Mouse (Mus musculus) neutrophil, adult 5-6 weeks (primary cell): Measurements from ENCODE around the gene Cdk12. TPM values are rescaled to one million over a fixed set of nuclear protein-coding genes. Genes with fewer than 3 reads are reported as not detected.
"Not testable (repeated sequence)": the region's sequence is repeated elsewhere in the genome, so short reads cannot be mapped to it uniquely, and the experiment has no call there.

ENCODE experiments used
- ATAC-seq: fragments of 151-379, 151-347 bp; 2 replicates; pipeline ENCODE4 v1.8.0; 2017; ENCODE audit warnings: mild to moderate bottlenecking, moderate TSS enrichment; ENCODE audit not compliant: insufficient number of reproducible peaks, poor library complexity, low FRiP score, severe bottlenecking; ENCODE audit errors: extremely low read depth
- total RNA-seq: library from RNA; stranded (forward); fragments of 200-1000 nt; gene quantifications from 2 replicates; pipeline ENCODE4 v1.2.3, GENCODE M21; 2017

Gene Cdk12
- total RNA-seq: 134 and 140 TPM in 2 replicates

DNA sequence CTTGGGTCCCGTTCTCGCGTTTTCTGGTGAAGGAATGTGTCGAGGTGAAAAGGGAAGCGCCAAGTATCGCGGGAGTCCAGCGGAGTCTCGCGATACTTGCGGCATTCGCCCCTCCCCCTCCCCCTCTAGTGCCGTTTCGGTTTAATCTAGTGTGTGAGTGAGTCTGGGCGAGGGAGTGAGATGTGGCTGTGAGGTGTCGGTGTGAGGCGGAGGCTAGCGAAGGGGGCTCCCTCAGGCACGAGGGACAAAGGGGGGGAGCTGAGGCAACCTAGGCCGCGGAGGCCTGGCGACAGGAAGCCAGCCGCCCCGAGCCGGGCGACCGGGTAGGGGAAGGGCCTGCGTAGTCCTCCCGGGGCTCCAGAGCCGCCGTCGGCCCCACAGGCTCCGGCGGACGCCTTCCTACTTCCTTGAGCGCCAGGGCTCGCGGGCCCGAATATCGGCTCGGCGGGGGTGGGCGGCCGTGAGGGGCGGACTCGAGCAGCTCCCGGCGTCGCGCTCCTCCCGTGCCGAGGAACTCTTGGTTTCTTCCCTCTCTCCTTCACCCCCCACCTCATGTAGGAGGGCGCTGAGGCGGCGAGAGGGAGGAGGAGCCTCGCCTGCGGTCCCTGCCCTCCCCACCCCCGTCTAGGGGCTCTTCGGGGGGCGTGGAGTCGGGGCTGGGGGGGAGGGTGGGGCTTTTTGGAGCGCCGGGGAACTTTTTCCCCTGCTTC, at the start of gene Cdk12:
Cdk12 (plus strand) TSS at position 419 of the 710 bp plus-strand sequence.
- ATAC-seq: peak; percentile 94

DNA sequence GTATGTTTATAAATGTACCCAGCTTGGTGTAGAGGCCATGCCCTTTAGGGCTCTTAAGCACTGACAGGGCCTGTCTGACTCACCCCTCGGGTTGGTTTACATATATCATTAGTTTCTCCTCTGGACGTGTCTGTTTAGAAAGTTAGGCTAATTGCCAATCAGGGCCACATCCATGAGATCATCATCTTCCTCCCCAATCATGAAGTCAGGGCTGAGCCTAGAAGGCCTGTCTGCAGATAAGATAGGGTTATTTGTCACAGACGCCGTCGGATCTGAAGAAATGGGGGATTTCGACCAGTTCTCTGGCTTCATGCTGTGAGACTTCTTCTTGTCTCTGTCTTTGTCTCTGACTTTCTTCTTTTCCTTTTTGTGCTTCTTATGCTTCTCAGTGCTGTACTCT, 47.8 kb upstream of the Cdk12 start:
- no peak for ATAC-seq

DNA sequence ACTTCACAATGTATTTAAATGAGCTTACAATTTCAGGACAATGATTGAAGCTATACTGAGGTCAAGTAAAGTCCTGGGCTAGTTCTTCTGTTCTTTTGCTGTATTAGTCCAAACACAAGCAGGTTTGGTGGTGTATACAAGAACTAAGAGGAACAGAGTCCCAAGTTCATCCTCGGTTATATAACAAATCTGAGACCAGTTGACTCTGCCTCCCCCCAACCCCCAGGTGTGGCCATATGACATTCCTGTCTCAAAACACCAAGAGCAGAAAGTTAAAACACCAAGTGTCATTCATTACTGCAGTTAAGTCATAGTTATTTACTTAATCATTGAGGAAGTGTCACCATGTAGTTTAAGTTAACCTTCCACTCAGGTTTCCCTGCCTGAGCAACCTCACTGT, 34.5 kb upstream of the Cdk12 start:
- ATAC-seq: no peak

DNA sequence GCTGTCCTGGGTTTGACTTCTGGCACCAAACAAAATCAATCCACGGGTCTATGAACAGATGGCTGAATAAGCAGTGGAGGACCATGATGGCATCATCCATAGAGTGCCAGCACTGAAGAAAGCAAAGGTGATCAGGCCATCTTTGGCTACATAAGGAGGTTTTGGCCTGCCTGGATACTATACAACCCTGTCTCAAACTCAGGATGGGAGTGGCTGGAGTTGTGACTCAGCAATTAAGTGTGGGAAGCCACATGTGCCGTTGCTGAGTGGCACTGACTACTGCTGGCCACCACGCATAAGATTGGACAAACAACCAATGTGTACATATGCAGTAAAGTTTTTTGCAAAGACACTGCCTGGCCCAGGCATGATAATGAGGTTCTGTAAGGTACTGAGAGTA, 20.7 kb upstream of the Cdk12 start:
- ATAC-seq: not testable (repeated sequence)

DNA sequence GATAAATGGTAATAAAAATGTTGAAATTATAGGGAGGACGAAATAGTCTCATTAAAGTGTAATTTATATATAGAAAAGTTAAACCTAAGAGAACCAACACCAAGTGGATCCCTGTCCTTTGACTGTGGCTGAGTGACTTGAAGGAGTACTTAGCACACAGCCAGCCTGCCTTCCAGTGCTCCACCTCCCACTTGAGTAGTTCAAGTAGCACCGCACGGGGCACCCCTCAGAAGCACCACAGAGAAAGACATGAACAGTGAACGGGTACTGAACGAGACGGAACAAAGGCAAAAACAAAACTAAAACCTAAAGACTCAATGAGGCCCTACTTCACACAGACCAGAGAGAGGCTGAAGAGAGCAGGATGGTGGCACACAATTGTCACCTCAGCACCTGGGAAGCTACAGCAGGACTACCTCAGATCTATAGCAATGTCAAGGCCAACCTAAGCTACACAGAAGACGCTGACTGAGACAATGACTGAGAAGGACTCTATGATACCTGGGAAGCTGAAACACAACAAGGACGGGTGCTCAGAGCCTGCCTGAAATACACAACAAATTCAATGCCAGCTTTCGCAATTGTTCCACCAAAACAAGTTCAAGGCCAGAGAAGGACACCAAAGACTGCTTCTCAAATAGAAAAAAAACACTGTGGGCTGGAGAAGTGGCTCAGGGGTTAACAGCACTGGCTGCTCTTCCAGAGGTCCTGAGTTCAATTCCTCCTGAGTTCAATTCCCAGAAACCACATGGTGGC, 15.0 kb upstream of the Cdk12 start:
- ATAC-seq: no peak

DNA sequence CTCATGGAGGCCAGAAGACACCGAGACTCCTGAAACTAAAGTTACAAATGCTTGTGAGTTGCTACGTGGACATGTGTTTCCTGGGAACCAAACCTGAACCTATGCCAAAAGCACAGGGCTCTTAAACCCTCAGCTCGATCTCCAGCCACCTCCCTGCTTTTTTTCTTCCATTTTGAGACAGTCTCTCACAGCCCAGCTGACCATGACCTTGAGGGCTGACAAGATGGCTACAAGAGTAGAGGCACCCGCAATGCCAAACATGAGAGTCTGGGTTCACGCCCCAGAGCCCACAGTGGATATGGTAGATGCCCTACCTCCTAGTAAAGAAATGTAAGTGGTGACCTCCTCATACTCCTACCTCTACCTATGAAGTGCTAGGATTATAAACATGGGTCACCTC, 12.0 kb upstream of the Cdk12 start:
- no peak for ATAC-seq

DNA sequence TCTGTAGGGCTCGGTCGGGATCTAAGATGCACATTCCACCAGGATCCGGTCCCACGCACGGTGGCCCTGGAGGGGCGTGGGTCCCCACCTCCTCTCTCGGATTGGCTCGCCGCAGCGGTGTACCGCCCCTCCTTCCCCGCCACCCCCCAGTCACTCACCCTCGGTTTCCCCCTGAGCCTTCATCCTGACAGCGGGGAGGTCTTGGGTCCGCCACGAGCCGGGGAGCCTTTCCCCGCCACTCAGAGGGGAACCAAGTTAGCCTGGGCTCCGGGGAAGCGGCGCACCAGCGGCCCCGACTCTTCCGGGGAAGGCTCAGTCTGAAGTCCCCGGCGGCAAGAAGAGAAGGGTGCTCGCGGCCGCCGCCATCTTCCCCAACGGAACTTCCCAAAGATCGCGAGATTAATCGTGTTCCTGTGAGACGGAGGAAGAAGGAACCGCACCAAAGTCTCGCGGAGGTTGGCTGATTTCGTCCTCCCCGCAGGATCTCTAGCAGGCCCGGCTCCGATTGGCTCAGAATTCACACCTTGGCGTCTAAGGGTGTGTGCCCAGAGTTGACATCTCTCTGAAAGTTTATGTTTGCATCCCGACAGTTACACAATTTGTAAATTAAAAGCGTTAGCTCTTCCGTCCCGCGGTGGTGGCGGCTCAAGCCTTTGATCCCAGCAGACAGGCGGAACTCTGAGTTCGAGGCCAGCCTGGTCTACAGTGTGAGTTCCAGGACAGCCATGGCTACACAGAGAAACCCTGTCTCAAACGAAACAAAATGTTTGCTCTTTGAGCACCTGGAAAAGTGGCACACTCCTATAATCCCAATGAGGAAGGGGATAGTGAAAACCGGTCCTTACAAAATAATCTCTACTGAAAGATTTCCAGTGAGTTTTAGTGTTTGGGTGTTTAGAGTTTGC, 9.7 kb upstream of the Cdk12 start, which contains the start of gene Med1:
Med1 (minus strand) TSS at position 393 of the 905 bp plus-strand sequence.
- ATAC-seq: peak; percentile 97

DNA sequence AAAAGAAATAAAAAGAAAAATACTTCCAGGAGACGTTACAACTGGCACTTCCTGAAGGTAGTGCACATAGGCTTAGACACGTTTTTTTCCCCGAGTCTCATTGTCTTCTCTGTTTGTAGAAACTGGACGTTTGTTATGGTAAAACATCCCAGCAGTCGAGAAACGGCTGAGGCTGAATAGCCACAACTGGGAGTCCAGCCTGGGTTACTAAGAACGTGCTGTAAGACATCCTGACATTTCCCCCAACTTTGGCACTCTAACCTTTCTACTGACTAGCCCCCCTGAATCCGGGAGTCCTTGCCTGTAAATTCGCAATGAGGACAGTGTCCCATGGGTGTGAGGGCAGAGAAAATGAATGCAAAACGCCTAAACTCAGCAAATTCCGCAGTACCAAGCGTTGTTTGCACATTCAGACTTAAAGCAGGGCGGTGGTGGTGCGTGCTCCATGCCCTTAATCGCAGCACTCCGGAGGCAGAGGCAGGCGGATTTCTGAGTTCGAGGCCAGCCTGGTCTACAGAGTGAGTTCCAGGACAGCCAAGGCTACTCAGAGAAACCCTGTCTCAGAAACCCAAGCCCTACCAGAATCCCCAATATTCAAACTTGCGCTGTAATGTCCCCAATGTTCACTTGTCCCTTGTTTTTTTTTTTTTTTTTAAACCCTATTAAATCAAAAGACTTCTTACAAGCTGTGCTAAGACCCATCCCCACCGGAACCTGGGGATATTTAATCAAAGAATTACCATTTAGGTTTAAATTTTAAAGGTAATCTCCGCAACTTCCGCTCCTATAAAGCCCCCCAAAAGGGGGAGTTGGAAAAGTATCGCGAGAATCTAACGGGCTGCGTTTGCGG, 843 bp upstream of the Cdk12 start:
- ATAC-seq: no peak

DNA sequence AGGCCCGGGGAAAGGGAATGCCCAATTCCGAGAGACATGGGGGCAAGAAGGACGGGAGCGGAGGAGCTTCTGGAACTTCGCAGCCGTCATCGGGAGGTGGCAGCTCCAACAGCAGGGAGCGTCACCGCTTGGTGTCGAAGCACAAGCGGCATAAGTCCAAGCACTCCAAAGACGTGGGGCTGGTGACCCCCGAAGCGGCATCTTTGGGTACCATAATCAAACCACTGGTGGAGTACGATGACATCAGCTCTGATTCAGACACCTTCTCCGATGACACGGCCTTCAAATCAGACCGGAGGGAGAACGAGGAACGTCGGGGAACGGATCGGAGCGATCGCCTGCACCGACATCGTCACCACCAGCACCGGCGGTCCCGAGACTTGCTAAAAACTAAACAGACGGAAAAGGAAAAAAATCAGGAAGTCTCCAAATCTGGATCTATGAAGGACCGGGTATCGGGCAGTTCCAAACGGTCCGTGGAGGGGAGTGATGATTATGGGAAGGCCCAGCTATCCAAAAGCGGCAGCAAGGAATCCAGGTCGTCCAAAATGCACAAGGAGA, 572 bp downstream of the Cdk12 start:
- ATAC-seq: peak; percentile 15; the same call in 1 of the 2 replicates

DNA sequence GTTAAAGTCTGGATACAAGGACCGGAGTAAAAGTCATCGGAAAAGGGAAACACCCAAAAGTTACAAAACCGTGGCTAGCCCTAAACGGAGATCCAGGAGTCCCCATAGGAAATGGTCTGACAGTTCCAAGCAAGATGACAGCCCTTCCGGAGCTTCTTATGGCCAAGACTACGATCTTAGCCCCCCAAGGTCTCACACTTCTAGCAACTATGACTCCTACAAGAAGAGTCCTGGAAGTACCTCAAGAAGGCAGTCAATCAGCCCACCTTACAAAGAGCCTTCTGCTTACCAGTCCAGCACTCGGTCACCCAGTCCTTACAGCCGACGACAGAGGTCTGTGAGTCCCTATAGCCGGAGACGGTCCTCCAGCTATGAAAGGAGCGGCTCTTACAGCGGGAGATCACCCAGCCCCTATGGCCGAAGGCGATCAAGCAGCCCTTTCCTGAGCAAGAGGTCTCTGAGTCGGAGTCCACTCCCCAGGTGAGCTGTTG, 1.1 kb downstream of the Cdk12 start:
- ATAC-seq: no peak

DNA sequence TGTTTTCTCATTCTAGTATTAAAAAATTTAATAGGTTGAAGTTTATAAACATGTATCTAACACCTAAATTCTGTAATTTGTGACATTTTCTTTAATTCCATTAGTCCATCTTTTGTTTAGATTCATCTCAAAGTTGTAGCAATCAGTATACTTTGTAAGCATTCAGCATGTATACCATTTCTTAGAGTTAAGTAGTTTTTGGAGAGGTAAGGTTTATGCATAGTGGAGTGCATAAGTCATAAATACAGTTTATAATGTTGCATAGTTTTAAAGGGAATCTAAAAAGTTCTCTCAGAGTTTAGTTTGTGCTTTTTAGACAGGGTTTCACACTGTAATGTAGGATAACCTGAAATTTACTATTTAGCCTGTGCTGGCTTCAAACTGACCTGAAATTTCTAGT, 2.6 kb downstream of the Cdk12 start:
- ATAC-seq: no peak

DNA sequence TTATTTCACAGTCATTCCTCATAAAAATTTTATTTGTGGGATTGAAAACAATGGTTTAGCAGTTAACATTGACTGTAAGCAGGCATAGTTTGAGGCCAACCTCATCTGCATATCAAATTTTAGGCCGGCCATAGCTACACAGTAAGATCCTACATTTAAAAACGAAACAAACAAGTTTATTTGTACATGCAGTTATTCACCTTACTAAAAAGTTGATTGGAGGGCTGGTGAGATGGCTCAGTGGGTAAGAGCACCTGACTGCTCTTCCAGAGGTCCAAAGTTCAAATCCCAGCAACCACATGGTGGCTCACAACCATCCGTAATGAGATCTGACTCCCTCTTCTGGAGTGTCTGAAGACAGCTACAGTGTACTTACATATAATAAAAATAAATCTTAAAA, 3.4 kb downstream of the Cdk12 start:
- ATAC-seq: not testable (repeated sequence)

DNA sequence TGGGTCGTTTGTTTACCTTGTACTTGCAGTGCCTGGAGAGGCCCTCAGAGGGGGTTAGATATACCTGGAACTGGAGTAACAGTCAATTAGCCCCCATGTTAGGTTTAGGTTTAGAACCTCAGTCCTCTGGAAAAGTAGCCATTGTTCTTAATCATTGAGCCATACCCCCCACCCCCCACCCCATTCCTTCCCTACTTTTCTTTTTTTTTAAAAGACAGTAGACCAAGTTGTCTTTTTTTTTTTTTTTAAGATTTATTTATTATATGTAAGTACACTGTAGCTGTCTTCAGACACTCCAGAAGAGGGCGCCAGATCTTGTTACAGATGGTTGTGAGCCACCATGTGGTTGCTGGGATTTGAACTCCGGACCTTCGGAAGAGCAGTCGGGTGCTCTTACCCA, 6.8 kb downstream of the Cdk12 start:
- ATAC-seq: not testable (repeated sequence)

DNA sequence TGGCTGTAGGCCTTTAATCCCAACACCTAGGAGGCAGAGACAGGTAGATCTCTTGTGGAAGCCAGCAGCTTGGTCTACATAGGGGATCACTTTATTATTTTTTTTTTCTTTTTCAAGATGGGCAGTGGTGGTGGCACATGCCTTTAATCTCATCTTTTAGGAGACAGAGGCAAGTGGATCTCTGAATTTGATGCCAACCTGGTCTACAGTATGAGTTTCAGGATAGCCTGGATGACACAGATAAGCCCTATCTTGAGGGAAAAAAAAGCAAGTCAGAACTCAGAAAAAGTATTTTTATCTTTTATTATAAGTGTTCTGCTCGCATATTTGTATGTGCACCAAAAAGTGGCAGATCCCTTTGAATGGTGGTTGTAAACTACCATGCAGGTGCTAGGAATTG, 10.5 kb downstream of the Cdk12 start:
- ATAC-seq: no peak

DNA sequence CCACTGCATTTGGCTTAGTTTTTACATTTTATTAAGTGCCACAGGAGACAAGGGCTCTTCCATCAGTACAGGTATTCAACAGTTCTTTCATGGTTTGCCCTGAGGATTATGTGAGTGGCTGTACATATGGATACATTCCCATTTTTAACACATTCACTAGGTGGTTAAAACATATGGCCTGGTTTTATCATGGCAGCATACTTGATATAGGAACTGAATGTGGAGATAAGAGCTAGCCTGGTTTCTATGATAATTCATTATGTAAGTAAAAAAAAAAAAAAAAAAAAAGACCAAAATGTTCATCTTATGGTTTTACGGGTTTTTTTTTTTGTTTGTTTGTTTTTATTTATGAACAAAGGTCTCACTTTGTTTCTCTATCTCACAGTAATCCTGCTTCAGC, 23.5 kb downstream of the Cdk12 start:
- ATAC-seq: no peak

DNA sequence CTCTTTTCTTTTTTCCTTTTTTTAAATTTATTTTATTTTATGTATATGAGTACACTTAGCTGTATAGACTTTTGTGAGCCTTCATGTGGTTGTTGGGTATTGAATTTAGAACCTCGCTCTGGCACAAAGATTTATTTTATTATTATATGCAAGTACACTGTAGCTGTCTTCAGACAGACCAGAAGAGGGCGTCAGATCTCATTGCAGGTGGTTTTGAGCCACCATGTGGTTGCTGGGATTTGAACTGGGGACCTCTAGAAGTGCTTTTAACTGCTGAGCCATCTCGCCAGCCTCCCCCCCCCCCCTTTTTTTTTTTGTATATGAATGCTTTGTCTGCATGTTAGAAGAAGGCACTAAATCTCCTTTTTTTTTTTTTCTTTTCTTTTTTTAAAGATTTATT, 35.6 kb downstream of the Cdk12 start:
- ATAC-seq: no peak

DNA sequence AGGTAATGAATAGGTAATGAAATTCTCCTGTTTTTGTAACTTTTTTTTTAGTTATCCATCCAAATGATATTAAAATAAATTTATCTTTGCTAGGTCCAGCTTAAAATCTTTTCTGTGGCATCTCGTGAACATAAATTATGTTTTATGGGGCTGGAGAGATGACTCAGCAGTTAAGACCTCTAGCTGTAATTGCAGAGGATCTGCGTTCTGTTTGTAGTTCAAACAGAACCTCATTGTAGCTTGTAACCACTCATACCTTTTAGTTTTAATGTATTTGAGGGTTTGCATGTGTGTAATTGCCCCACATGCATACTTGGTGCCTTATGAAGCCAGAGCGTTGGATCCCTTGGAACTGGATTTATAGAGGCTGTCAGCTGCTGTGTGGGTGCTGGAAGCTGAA, 36.1 kb downstream of the Cdk12 start:
- ATAC-seq: no peak

DNA sequence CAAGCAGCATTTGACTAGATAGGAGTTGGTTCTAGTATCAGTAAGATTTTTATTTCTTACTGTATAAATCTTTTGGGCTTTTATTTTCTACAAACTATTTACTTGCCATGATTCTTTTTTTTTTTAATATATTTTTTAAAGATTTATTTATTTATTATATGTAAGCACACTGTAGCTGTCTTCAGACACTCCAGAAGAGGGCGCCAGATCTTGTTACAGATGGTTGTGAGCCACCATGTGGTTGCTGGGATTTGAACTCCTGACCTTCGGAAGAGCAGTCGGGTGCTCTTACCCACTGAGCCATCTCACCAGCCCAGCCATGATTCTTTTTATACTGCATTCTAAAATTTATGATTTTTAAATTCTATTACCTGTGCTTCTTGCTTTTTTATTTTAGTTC, 40.1 kb downstream of the Cdk12 start:
- ATAC-seq: not testable (repeated sequence)
